Mouse (Mus musculus): Measurements from ENCODE around the gene Gnmt.
A peak's percentile ranks its signal among the peaks of the same experiment; 100 is the strongest.

Gene Gnmt

DNA sequence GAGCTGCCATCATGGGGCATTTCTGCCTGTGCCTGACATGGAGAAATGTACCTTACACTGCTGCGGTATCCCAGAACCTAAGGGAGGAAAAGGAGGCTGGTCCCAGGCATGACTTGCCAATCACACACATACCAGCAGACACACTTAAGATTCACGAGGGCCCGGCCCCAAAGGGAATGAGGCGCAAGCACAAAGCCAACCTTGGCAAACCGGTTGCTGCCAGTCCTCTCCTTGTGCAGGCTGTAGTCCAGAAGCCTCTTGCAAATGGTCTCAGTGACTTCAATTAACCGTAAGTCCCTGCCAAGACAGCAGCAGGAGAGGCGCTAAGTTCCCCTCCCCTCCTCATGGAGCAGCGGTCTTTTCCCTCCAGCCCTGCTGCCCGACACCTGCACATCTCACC is 14.0 kb upstream of the Gnmt start:
- no peak for DNase-seq (ENCODE audit: low spot score in 2 of 2)

DNA sequence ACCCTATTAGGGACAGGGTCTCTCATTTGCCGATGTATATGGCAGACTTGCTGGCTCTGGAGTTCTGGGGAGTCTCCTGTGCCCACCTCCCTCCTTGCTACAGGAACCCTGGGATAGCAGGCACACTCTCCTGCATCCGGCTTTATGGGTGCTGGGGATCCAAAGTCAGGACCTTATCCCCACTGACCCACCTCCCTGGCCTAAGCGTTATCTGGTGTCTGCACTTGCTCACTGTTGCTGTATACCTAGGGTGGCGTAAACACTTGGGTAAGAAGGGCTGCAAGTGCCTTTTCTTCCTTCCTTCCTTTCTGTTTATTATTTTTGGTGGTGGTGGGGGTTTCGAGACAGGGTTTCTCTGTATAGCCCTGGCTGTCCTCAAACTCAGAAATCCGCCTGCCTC is 12.3 kb upstream of the Gnmt start:
- no peak for DNase-seq (ENCODE audit: low spot score in 2 of 2)

DNA sequence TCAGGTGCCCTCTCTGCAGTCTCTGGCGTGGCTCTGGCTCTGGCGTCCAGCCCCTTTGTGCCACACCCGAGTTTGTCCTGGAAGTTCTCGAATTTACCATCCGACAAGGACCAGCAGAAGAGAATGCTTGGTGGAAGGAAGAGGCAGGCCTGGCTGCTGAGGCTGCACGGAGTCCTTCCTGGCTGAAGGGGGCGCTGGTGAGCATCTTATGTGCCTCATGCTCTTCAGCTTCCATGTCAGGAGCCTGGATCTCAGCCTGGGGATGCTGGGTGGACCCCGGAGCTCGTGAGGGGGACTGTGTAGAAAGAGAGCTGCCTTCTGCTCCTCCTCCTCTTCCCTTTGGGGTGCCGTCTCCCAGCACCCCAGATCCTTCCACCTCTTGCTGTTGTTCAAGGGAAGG is 7.2 kb upstream of the Gnmt start:
- DNase-seq (ENCODE audit: low spot score in 2 of 2), result peak in 1 of 2 experiments; percentile 62

- no peak for DNase-seq (ENCODE audit: low spot score in 2 of 2)
These were observed 6.3 kb upstream of the Gnmt start for GRCm38 (mm10) chr17:46735287-46735686.

DNA sequence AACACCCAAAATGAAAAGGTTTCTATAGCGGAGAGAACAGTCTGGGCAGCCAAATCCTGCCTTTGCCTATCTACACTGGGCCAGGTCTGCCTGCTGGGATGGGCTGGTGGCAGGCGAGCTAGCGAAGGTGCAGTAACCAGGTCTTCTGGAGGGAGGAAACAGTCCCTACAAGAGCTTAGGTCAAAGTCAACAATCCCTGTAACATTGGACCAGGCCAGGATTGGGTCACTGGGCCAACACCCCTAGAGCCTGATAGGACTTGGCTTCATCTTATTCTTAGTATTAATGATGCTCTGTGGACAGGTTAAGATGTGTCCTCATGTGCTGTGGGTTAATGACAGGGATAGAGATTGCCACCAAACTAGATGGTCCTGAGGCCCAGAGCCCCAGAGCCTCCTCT is 5.1 kb upstream of the Gnmt start:
- DNase-seq (ENCODE audit: low spot score in 2 of 2), result no peak

GRCm38 (mm10) chr17:46728496-46728895 is 472 bp downstream of the Gnmt start:
- no peak for DNase-seq (ENCODE audit: low spot score in 2 of 2)

- no peak for DNase-seq (ENCODE audit: low spot score in 2 of 2)
These were observed 947 bp downstream of the Gnmt start for GRCm38 (mm10) chr17:46728021-46728420.

- DNase-seq (ENCODE audit: low spot score in 2 of 2), result no peak
These were observed 1.7 kb downstream of the Gnmt start for GRCm38 (mm10) chr17:46727271-46727670.

- no peak for DNase-seq (ENCODE audit: low spot score in 2 of 2)
These were observed 3.0 kb downstream of the Gnmt start for GRCm38 (mm10) chr17:46725731-46726645.

DNA sequence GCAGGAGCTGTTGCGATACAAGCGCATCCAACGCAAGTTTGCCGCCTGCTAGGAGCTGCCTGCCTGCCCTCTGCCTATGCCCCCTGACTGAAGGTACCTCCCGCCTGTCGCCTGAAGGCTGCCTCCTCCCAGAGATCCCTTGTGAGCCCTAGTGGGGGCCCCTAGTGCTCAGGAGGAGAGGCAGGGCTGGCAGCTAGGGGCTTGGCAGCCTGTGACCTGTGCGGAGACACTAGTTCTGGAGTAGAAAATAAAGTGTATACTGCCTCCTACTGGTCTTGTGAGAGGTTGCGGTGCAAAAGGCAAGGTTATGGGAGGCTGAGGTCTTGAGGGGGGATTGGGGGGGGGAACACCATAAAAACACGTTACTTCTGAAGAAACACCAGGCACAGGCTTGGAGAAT is 3.7 kb downstream of the Gnmt start:
- peak; percentile 58 to 64 for DNase-seq (ENCODE audit: low spot score in 2 of 2)

DNA sequence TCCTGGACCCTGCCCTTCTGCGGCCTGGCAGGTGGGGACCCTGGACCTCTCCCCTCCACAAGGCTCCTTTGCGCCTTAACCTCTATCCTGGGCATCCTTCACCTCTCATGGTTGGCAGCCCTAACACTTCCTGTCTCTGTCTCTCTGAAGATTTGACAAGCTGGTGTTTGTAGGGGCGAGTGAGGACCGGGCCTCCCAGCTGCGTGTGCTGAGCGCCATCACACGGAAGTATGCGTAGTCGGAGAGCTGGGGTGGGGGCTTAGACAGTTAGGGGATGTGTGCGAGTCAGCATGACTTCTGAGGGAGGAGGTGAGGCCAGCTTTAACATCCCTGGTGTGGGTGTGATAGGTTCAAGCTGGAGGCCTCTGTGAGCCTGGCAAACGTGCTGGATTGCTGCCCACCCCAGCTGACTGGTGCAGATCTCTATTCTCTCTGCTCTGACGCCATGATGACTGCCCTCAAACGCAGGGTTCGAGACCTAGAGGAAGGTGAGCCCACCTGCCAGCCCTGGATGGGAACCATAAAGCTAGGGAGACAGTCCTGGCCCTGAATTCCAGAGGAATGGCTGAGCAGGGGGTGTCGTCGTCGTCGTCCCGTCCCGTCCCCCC is 4.4 kb downstream of the Gnmt start:
- DNase-seq (ENCODE audit: low spot score in 2 of 2), result no peak

GRCm38 (mm10) chr17:46721077-46721476 is 7.9 kb downstream of the Gnmt start:
- DNase-seq (ENCODE audit: low spot score in 2 of 2), result no peak

GRCm38 (mm10) chr17:46714756-46715481 is 14.0 kb downstream of the Gnmt start:
- DNase-seq (ENCODE audit: low spot score in 2 of 2), result peak in 1 of 2 experiments; percentile 40

DNA sequence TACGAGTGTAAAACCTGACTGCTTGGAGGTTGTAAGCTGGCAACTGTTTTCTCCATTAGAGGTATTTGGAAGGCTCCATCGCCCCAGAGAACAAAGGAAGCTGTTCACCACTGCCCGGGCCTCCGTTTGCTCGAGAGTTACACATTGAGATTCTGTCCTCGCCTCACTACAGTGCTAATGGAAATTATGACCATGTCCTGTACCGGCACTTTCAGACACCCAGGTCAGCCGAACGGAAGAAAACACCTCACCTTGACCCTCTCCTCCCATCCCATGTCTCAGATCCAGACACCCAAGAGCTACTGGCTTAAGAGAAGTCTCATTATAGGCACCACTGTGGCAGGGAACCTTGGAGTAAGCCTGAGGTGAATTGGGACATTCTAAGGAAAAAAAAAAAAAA is 15.1 kb downstream of the Gnmt start:
- DNase-seq (ENCODE audit: low spot score in 2 of 2), result no peak

DNA sequence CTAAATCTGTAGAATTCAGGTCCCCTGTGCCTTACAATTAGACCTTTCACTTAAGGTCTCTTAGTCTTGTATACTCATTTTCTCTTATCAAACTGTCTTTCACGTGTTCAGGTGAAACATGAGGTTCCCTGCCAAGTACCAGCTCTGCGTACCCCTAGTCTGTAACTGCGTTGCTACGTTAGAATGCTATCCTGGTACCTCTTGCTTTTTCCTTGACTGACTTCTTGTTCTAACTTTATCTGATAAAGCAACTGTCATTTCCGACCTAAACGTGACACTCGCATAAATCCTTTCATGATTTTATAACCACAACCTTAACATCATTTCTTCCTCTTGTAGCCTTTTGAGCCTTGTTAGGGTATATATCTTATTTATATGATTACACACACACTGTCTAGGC is 16.5 kb downstream of the Gnmt start:
- no peak for DNase-seq (ENCODE audit: low spot score in 2 of 2)

DNA sequence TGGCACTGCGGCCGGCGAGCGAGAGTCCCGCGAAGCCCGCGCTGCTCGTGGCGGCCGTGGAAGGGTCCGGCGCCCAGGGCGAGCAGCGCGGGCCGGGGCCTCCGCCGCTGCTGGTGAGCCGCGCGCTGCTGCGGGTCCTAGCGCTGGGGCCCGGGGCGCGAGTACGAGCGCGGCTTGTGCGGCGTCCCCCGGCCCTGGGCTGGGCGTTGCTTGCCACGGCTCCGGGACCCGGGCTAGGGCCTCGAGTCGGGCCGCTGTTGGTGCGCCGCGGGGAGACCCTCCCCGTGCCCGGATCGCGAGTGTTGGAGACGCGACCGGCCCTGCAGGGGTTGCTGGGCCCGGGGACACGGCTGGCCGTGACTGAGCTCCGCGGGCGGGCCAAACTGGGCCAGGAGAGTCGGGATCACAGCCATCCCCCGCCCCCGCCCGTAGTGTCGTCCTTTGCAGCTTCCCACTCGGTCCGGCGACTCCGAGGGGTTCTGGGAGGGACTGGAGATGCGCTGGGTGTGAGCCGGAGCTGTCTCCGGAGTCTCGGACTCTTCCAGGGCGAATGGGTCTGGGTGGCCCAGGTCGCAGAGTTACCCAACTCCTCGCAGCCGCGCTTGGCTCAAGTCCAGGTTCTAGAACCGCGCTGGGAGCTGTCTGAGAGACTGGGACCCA is 17.2 kb downstream of the Gnmt start:
- peak in 1 of 2 experiments; percentile 28 for DNase-seq (ENCODE audit: low spot score in 2 of 2)

GRCm38 (mm10) chr17:46710959-46711597 is 17.9 kb downstream of the Gnmt start, which contains the start of gene Pex6:
TSS of gene Pex6 (plus strand) at chr17:46711463.
- DNase-seq (ENCODE audit: low spot score in 2 of 2), result peak; percentile 91 to 94

GRCm38 (mm10) chr17:46706375-46707089 is 22.4 kb downstream of the Gnmt start:
- no peak for DNase-seq (ENCODE audit: low spot score in 2 of 2)

- peak; percentile 93 to 95 for DNase-seq (ENCODE audit: low spot score in 2 of 2)
These were observed 23.8 kb downstream of the Gnmt start, which contains the start of gene Ppp2r5d for GRCm38 (mm10) chr17:46704887-46705835. TSS of gene Ppp2r5d (minus strand) at chr17:46705111.
